Mouse (Mus musculus): Measurements from ENCODE around the gene Reg3a.
A peak's percentile ranks its signal among the peaks of the same experiment; 100 is the strongest.
"Not testable (repeated sequence)": the region's sequence is repeated elsewhere in the genome, so short reads cannot be mapped to it uniquely, and the experiment has no call there.

Gene Reg3a

DNA sequence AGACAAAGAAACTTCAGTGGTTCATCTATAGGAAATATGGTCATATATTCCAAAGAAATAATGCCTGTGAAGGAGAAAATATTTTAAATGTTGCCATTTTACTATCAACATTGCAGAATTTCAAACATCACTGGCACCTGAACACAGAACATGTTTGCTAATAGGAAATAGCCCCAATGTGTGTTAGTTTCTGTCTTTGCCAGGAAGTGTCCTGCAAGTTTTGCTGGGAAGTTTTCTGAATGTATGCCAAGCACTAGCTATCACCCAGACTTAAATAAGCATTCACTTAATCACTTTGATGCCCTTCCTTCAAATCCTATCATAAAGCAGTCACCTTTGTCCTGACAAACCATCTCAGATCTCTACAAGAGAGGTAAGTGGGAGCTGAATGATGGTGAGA, at the start of gene Reg3a:
Gene Reg3a (plus strand): TSS at position 301 of the 400 bp plus-strand sequence.
- no peak for DNase-seq (ENCODE audit: low spot score in 2 of 2)

DNA sequence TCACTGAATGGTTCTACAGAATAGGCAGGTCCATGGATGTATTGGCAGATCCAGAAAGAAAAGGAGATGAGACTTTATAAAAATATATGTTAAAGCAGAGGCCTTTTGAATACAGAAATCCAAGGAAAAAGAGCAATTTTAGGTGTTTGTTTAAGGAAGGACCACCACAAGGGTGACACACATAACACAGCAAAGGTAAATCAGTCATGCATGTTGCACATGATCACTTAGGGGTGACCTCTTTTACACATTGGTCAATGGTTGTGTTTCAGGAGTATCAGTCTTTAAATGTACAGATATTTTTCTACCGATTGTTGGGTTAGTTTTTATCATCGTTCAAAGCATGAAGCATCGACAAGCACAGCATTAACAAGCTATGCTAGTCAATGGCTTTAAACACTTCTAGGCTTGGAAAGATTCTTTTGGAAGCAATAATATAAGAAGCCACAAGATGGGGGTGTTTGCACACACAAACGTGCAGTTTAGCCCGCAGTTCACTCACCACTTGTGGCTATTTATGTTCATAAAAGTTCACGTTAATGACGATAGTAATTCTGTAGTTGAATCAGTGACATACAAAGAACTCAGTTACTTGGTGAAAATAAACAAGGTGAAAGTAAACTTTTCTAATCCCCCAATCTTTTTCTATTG, 48.5 kb upstream of the Reg3a start:
- no peak for DNase-seq (ENCODE audit: low spot score in 2 of 2)

GRCm38 (mm10) chr6:78340296-78340695, 40.2 kb upstream of the Reg3a start:
- DNase-seq (ENCODE audit: low spot score in 2 of 2), result peak in 1 of 2 experiments; percentile 2

DNA sequence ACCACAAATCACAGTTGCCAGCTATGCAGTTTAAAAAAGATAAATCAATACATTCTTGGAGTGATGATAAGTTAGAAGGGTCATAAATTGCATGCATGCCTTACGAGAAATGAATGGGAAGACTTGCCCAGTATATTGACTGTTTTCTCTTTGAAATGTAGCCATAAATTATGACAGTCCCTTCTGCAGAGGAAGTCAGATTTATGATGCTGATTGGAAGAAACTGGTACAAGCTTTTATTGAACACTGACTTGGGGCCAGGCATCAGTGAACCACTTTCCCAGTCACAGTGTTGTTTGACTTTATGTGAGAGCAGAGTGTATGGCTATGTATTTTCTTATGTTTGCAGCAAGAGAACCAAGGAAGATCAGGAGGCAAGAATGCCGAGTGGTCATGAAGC, 38.8 kb upstream of the Reg3a start:
- DNase-seq (ENCODE audit: low spot score in 2 of 2), result no peak

DNA sequence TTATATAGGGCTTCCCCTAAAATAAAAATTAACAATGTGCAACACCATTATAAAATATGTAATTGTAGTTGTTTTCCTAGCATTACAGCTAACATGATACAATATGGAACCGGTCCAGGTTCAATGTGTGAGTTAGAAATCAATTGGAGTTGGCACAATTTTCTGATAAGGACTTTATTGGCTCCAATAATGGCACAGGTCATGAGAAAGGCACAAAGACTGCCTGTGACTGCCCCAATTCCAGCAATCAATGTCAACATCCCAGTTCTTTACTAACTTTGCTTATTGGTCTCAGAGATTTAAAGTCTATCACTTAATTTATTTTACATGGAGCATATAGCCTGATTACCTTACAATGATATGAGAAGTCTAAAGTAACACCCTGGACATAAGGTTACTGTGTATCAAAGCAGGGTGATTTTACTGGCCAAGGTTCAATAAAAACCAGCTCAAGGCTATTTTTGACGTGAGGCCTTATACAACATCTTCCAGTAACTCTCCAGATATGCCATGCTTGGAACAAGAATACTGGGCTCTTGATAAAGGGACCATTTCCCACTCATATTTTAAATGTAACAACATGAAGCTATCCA, 18.4 kb upstream of the Reg3a start:
- DNase-seq (ENCODE audit: low spot score in 2 of 2), result no peak

- no peak for DNase-seq (ENCODE audit: low spot score in 2 of 2)
Observed at GRCm38 (mm10) chr6:78370357-78370756, 10.2 kb upstream of the Reg3a start, which contains the start of gene Reg3b. Gene Reg3b, plus strand, starts transcription at chr6:78370657.

DNA sequence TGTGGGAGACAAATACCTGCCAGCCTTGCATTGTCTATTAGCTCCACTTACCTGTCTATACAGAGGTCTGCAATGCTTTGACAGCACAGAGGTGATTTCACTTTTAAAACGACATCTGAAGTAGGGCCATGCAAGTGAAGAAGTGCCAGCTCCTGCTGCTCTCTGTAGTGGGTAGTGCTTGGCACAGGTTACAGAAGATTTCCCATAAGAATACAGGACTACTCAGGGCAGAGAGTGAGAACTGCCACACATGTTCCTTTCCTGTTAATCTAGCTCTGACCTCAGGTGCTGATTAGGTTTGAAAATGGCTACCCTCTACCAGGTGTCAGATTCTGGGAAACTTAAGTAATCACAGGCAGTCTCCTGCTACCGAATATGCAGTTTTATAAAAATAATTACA, 1.7 kb upstream of the Reg3a start, which contains the start of gene Reg3d:
Gene Reg3d (minus strand): TSS at position 101 of the 400 bp plus-strand sequence.
- DNase-seq (ENCODE audit: low spot score in 2 of 2), result no peak

DNA sequence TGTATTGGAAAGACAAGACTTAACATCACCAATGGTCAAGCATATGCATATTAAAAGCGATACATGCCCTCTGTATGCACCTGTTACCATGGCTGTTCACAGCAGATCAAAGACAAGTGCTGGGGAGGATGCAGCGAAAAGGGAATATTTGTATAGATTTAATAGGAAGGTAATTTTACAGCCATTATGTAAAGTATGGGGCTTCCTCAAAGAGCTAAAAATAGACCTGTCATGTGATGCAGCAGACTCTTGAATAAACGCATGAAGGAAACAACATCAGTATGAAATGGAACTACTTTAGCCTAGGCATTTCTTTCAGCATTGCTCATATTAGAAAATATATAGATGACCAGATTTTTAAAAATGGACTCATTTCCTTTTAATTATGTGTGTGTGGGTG, 5.1 kb downstream of the Reg3a start:
- no peak for DNase-seq (ENCODE audit: low spot score in 2 of 2)

- DNase-seq (ENCODE audit: low spot score in 2 of 2), result not testable (repeated sequence)
Observed at GRCm38 (mm10) chr6:78395323-78395722, 14.8 kb downstream of the Reg3a start, which contains the start of gene Reg2. Gene Reg2, plus strand, starts transcription at chr6:78395623.

DNA sequence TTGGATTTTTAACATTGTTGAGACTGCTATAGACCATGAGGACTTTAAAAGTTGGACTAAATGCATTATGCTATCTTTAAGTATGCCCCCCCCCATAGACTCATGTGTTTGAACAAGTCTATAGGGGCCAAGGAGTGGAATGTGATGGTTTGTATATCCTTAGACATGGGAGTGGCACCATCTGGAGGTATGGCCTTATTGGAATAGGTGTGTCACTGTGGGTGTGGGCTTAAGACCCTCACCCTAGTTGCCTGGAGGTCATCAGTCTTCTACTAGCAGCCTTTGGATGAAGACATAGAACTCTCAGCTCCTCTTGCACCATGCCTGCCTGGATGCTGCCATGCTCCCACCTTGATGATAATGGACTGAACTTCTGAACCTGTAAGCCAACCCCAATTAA, 41.9 kb downstream of the Reg3a start, which contains the start of gene Reg1:
Gene Reg1 (plus strand): TSS at position 301 of the 400 bp plus-strand sequence.
- not testable (repeated sequence) for DNase-seq (ENCODE audit: low spot score in 2 of 2)

DNA sequence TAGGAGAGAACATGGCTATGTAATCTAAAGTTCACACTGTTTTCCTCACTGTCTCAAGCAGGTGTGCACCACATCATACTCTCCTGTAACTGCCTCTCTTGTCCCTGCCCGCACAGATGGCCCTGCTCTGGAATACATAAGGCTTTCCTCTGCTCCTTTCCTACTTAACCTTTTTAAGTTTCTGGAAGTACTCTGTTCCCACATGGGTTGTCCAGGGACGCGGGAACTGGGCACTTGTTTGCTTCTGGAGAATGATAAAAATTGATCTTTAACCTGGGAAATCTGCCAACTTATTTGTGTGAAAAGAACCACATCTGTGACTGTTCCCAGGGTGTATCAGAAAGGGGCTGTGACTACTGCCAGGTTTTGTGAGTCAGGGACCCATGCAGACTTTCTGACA, 45.0 kb downstream of the Reg3a start:
- DNase-seq (ENCODE audit: low spot score in 2 of 2), result no peak
